Mouse (Mus musculus) monocyte, adult 2 months (primary cell): ENCODE data around the gene Cbfa2t3.

ENCODE experiments used
- DNase-seq, 2 experiments: peaks; one replicate each; pipeline ENCODE4 v3.0.0; 2022; ENCODE audit warnings: low spot score in 2 of 2, low read depth in 1 of 2

Cbfa2t3 gene

GRCm38 (mm10) chr8:122699005-122699492 lies at the start of gene Cbfa2t3:
Gene Cbfa2t3, minus strand, starts transcription at chr8:122699109.
- no peak for DNase-seq

GRCm38 (mm10) chr8:122747825-122748224 lies 48.9 kb upstream of the Cbfa2t3 start:
- DNase-seq, result no peak

GRCm38 (mm10) chr8:122746439-122746838 lies 47.5 kb upstream of the Cbfa2t3 start:
- no peak for DNase-seq

- no peak for DNase-seq
Measured at GRCm38 (mm10) chr8:122745750-122746275, 46.9 kb upstream of the Cbfa2t3 start.

- DNase-seq, result no peak
Measured at GRCm38 (mm10) chr8:122745022-122745749, 46.3 kb upstream of the Cbfa2t3 start.

GRCm38 (mm10) chr8:122742471-122742870 lies 43.6 kb upstream of the Cbfa2t3 start:
- no peak for DNase-seq

- DNase-seq, result no peak
Measured at GRCm38 (mm10) chr8:122739102-122739725, 40.3 kb upstream of the Cbfa2t3 start.

- no peak for DNase-seq
Measured at GRCm38 (mm10) chr8:122737886-122738285, 39.0 kb upstream of the Cbfa2t3 start.

- no peak for DNase-seq
Measured at GRCm38 (mm10) chr8:122737071-122737470, 38.2 kb upstream of the Cbfa2t3 start.

- DNase-seq, result no peak
Measured at GRCm38 (mm10) chr8:122736623-122737022, 37.7 kb upstream of the Cbfa2t3 start.

GRCm38 (mm10) chr8:122735542-122736473 lies 36.9 kb upstream of the Cbfa2t3 start:
- DNase-seq, result no peak

GRCm38 (mm10) chr8:122735110-122735509 lies 36.2 kb upstream of the Cbfa2t3 start:
- no peak for DNase-seq

GRCm38 (mm10) chr8:122728630-122729029 lies 29.7 kb upstream of the Cbfa2t3 start:
- no peak for DNase-seq

- DNase-seq, result no peak
Measured at GRCm38 (mm10) chr8:122727412-122727811, 28.5 kb upstream of the Cbfa2t3 start.

- no peak for DNase-seq
Measured at GRCm38 (mm10) chr8:122726789-122727188, 27.9 kb upstream of the Cbfa2t3 start.

GRCm38 (mm10) chr8:122725187-122725586 lies 26.3 kb upstream of the Cbfa2t3 start:
- no peak for DNase-seq

- no peak for DNase-seq
Measured at GRCm38 (mm10) chr8:122720811-122721640, 22.1 kb upstream of the Cbfa2t3 start.

GRCm38 (mm10) chr8:122720070-122720729 lies 21.3 kb upstream of the Cbfa2t3 start:
- DNase-seq, result no peak

- no peak for DNase-seq
Measured at GRCm38 (mm10) chr8:122719500-122720065, 20.7 kb upstream of the Cbfa2t3 start.
